Mouse (Mus musculus) activated CD4-positive, CD25-positive, alpha-beta regulatory T cell, adult 4 months (primary cell): ENCODE data around the gene Il12rb1. TPM values are rescaled to one million over a fixed set of nuclear protein-coding genes. Genes with fewer than 3 reads are reported as not detected.

ENCODE experiments used
- ATAC-seq: one replicate; pipeline ENCODE4 v1.8.0; 2017
- polyA plus RNA-seq, 2 experiments: library from polyadenylated mRNA; unstranded; fragments of 100-300 nt; shearing (Covaris generic); gene quantifications; one replicate each; pipeline ENCODE4 v1.2.1; 2017

The Il12rb1 gene
- 10 to 100 TPM; 16.5 to 29.5 TPM for polyA plus RNA-seq

DNA sequence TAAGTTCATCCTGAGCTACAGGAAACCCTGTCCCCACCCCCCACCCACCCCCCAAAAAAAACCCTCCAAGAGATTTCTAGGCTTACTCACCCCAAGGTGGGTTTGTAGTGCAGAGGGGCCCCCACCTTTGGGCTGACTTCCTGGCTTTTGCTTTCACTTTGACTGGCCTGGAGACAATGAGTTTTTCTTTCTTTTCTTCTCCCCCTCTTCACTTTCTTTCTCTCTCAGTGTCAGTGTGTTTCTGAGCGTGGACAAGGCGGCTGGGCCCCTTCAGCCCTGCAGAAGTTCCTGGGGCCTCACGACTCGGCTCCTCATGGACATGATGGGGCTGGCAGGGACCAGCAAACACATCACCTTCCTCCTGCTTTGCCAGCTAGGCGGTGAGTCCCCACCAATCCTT, at the start of gene Il12rb1:
TSS of gene Il12rb1 (plus strand) at position 211 of the 400 bp plus-strand sequence.
- ATAC-seq, result peak; percentile 65

DNA sequence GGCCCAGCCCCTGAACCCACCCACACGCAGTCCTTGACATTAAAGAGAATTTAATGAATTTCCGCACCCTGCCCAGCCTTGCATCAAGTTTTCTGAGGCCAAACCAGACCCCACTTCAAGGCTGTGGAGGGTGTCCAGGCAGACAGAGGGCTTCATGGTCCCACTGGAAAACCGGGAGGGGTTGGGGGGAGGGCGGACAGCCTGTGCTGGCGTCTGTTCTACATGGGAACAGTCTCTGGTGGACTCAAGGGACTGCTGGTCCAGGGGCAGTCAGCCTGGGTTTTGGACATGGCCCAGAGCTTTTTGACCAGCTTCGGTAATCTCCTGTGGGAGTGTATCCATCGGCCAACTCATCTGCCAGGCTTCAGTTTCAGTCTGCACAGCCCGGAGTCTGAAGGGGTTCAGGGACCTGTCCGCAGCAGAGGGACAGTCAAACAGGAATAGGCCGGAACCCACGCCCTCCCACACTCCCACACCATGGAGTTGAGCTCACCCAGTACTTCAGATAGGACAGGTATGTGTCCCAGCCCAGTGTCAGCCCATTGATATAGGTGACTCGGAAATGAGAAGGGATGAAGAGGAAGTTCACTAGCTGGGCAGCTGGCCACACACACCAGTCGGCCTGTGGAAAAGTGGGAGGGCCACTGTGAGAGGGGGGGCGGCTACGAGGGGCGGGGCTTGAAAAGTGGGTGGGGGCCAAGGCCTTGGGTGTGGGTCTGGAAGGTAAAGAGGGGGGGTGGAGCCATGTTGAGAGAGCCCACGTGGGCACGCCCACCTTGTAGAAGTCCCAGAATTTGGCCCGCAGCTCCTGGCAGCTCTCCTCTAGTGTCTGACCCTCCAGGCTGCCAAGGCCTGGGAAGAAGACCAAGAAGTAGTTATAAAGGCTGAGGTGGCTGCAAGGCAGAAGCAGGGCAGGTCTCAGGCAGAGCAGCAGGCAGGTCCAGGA, 49.4 kb upstream of the Il12rb1 start:
- no peak for ATAC-seq

GRCm38 (mm10) chr8:70760350-70760749, 47.9 kb upstream of the Il12rb1 start:
- ATAC-seq, result no peak

DNA sequence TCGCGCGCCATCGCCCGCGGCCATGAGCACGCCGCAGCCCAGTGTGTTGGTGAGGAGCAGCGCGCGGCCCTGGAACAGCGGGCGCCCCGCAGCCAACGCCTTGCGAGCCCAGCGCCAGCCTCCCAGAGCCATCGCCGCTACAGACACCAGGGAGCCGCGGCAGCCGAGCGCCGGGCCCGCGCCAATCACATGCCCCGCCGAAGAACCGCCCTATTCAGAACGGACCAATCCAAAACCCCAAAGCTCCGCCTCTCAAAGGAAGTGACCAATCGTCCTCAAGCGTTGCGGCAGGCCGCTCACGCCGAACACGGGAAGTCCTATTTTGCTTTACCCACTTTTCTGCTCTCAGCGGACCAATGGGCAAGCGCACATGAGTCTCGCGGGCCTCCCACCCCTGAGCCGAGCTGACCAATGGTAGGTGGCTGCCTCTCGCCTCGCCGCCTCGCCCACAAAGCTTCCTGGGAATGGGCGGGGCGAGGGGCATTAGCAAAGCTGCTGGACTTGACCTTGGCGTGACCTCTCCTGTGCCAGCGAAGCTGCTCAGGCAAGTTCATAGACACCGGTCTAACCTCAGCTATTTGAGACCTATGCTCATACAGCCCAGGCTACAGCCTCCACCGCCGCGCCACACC, 47.4 kb upstream of the Il12rb1 start, which contains the start of gene Mpv17l2:
TSS of gene Mpv17l2 (minus strand) at position 172 of the 632 bp plus-strand sequence.
- peak; percentile 93 for ATAC-seq

GRCm38 (mm10) chr8:70762118-70762517, 46.1 kb upstream of the Il12rb1 start:
- ATAC-seq, result no peak

DNA sequence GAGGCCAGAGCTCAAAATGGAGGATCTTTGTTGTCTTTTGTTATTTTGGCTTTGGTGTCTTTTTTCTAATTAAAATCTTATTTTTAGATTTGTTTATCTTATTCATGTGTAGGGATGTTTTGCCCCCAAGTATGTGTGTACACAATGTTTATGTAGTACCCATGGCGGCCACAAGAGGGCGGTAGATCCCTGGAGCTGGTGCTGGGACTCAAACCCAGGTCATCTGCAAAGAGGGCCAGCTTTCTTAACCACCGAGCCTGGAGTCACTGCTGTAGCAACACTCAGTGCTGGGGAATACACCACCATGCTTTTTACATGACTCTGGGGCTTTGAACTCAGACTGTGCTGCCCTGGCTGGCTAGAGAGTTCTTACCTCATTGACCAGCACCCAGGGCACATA, 44.9 kb upstream of the Il12rb1 start:
- ATAC-seq, result no peak

GRCm38 (mm10) chr8:70764026-70764425, 44.2 kb upstream of the Il12rb1 start:
- no peak for ATAC-seq

GRCm38 (mm10) chr8:70764676-70765075, 43.6 kb upstream of the Il12rb1 start:
- ATAC-seq, result no peak

GRCm38 (mm10) chr8:70765329-70765728, 42.9 kb upstream of the Il12rb1 start:
- no peak for ATAC-seq

DNA sequence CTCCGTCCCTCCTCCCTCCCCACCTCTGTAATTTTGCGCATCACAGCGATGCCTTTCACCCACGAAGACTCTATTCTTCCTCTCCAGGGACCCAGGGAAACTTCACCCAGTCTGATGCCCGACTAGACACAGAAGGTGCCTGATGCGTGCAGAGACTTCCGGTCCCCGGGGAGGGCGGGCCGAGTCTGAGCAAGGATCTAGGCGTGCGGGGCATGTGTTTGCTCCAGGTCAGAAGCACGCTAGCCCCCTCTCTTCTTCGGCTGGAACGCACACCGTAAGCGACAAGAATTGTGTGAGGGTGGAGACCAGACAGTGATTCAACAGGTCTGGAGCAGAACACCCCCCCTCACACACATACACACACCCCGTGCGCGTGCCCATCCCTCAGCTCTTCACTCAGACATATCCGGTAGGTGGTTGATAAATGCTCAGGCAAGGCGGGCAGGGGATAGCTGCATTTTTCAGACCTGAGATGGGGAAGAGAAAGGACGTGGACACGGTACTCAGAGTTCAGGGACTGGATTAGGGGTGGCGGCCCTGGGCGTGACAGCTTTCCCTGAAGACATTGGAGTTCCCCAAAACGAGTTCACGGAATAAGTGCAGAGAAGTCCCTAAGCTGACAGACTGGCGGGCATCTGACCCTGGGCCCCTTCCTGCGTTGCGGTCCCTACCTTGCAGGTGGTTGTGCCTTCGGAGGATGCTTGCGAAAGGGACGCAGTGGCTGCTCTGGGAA, 42.2 kb upstream of the Il12rb1 start:
- peak; percentile 49 for ATAC-seq

DNA sequence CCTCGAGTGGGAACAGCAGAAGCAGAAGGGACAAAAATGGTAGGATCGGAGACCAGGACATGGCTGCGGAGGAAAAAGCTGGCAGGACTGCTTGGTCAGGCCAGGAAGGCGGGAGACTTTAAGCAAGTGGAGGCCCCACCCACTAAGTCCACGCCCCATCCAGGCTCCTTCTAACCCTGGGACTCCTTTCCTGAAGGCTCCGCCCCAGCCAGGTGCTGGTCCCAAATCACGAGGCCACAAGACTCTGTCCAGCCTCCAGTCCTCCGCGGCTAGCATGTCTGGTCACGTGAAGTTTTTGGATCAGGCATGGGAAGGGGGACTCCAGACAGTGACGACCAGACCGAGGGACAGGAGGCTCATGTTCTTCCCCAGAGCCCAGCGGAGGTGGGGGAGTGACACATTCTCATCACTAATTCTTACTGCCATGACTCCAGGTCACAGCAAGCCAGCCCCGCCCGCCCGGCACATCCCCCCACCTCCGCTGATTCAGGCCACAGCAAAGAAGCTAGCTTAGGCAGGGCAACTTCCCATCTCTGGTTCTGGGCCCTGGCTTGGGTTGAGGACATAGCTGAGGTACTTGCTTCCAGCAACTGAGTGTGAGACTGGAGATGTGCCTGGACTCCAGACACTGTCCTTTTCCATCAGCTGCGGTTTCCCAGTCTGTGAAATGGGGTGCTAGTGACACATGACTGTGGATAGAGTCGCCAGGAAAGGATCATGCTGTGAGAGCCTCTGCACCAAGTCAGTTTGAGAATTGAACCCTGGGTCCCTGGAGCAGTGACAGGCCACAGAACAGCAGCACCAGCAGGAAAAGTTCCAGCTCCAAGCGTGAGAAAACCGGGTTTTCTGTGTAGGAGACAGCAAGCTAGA, 41.4 kb upstream of the Il12rb1 start:
- ATAC-seq, result no peak

DNA sequence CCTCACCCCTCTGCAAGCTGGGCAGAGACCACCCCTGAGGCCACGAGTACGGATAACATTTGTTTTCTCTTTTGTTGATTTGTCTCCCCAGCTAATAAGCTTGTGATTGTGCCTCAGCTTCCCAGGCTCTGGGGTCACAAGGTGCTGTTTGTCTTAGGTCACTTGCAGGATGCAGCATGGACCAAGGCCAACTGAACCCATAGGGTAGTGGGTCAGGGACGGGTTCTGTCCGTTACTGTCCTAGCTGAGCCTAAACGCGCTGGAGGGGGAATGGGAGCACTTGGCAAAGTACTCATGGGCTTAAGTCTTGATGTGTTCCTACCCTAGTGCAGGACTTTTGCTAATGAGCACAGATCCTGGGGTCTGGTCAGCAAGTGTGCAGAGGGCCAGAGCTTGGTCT, 40.7 kb upstream of the Il12rb1 start:
- ATAC-seq, result no peak

GRCm38 (mm10) chr8:70768231-70768776, 39.9 kb upstream of the Il12rb1 start:
- ATAC-seq, result no peak

DNA sequence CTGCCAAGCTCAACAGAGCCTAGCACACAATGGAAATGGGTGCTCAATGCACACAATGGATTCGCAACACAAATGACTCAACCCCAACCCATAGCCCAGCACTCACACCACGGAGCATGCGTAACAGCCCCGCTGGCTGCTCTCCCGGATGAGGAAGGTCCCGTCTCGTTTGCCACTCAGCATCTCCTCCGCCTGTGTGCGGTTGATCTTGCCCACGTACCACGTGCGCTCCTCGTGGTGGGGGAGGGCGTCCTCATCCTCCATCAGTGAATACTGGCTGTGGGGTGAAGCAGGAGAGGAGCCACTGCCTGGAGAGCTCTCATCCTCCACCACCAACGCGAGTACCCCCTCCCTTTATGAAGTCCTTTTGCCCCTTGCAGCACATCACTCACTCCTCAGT, 39.3 kb upstream of the Il12rb1 start:
- no peak for ATAC-seq

GRCm38 (mm10) chr8:70769359-70769758, 38.9 kb upstream of the Il12rb1 start:
- peak; percentile 74 for ATAC-seq

DNA sequence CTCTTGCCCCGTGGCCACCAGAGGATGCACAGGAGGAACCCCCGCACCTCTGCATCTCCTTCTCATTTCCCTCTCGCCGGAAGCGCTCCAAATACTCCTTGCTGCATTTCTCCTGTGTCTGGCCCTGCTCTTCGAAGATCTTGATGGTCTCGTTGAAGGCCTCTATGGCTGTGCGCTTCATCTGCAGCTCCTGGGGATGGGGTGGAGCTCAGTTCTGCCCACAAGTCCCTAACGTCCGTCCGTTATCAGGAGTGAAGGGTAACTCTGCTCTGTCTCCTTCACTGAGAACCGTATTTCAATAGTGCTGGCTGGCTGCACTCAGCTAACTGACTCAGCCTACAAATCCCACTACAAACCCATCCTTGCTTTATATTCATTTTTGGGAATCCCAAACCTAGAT, 38.4 kb upstream of the Il12rb1 start:
- ATAC-seq, result no peak

- no peak for ATAC-seq
Observed at GRCm38 (mm10) chr8:70770748-70771147, 37.5 kb upstream of the Il12rb1 start.

- no peak for ATAC-seq
Observed at GRCm38 (mm10) chr8:70771217-70771616, 37.0 kb upstream of the Il12rb1 start.

DNA sequence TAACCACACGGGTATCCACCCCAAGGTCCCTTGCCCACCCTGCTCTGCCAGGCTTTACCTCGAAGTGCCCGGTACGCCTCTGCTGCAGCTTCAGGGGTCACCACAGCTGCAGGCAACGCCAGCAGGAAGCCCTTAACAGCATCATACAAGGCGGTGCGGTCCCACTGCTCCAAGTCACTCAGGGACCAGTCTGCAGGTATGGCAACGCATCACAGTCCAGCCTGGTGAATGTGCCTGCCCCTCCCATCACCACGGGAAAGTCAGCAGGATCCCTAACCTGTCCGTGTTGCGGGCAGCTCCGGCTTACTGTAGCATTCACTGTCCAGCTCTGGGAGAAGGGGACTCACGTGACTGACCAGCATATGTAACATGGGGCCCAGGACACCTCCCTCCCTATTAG, 36.2 kb upstream of the Il12rb1 start:
- ATAC-seq, result no peak

- ATAC-seq, result no peak
Observed at GRCm38 (mm10) chr8:70772890-70773289, 35.4 kb upstream of the Il12rb1 start.

- ATAC-seq, result no peak
Observed at GRCm38 (mm10) chr8:70773410-70773809, 34.8 kb upstream of the Il12rb1 start.

DNA sequence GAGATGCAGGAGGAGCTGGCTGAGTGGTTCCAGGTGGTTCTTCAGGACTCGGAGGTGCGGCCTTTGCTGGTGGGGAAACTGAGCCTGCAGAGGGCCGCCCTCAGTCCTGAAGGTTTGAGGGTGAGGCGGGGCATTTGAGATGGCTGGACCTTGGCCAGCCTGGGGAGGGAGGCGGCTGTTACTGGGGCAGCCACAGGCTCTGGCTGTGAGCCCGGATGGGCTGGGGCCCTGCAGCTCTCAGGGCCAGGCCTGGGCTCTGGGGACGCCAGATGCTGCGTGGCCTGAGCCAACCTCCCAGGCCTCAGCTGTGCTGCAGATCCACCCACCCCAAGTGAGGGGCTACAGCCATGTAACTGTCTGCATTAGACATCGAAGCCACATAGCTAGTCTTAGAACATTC, 34.4 kb upstream of the Il12rb1 start:
- ATAC-seq, result no peak
